Mouse (Mus musculus) limb, embryonic 14.5 days (tissue): Measurements from ENCODE around the gene Plscr3. TPM values are rescaled to one million over a fixed set of nuclear protein-coding genes. Genes with fewer than 3 reads are reported as not detected.

Source experiments
- ATAC-seq: fragments of 200-750 bp; cut with Nextera tagmentation; 2 replicates; pipeline ENCODE4 v1.8.0; 2017; ENCODE audit warnings: low read depth, moderate number of reproducible peaks, moderate TSS enrichment; ENCODE audit not compliant: low FRiP score
- DNase-seq: peaks from one replicate; pipeline ENCODE4 v3.0.0-alpha.2; 2015; ENCODE audit warnings: low spot score
- H3K27ac ChIP-seq: fragments of 300-500 bp; sonication (generic); replicated peaks from 2 replicates; pipeline ENCODE4 v1.5.1; 2014; ENCODE audit warnings: low read depth, mild to moderate bottlenecking, low read length, moderate library complexity, mixed read lengths
- H3K27me3 ChIP-seq: fragments of 300-500 bp; sonication (generic); 2 replicates; pipeline ENCODE4 v1.6.1; 2014; ENCODE audit warnings: low read length, mixed read lengths; ENCODE audit not compliant: control insufficient read depth, insufficient read depth
- H3K36me3 ChIP-seq: fragments of 300-500 bp; sonication (generic); 2 replicates; pipeline ENCODE4 v1.6.1; 2014; ENCODE audit warnings: mild to moderate bottlenecking, low read length, moderate library complexity, mixed read lengths; ENCODE audit not compliant: control insufficient read depth, insufficient read depth
- H3K4me1 ChIP-seq: fragments of 300-500 bp; sonication (generic); 2 replicates; pipeline ENCODE4 v1.6.1; 2014; ENCODE audit warnings: antibody characterized with exemption, low read length, mixed read lengths; ENCODE audit not compliant: control insufficient read depth, insufficient read depth
- H3K4me2 ChIP-seq: fragments of 300-500 bp; sonication (generic); replicated peaks from 2 replicates; pipeline ENCODE4 v1.6.1; 2014; ENCODE audit warnings: low read depth, mild to moderate bottlenecking, low read length, moderate library complexity; ENCODE audit not compliant: severe bottlenecking
- H3K4me3 ChIP-seq: fragments of 300-500 bp; sonication (generic); replicated peaks from 2 replicates; pipeline ENCODE4 v1.5.1; 2014; ENCODE audit warnings: low read length
- H3K9ac ChIP-seq: fragments of 300-500 bp; sonication (generic); 2 replicates; pipeline ENCODE4 v1.6.1; 2014; ENCODE audit warnings: mild to moderate bottlenecking, low read depth, low read length, moderate library complexity; ENCODE audit not compliant: severe bottlenecking
- H3K9me3 ChIP-seq: fragments of 300-500 bp; sonication (generic); 2 replicates; pipeline ENCODE4 v1.6.1; 2016; ENCODE audit warnings: low read length; ENCODE audit not compliant: control insufficient read depth
- POLR2A ChIP-seq: fragments of 200-500 bp; IDR thresholded peaks from 2 replicates; pipeline ENCODE4 v1.8.0; 2012; ENCODE audit warnings: inconsistent platforms, mild to moderate bottlenecking, moderate library complexity, borderline replicate concordance; ENCODE audit not compliant: insufficient read depth, insufficient read length; ENCODE audit errors: extremely low read depth
- WGBS: fragments of 180-500 bp; shearing (Covaris S2); extraction: QIAGEN DNeasy Blood & Tissue Kit; methylation state at CpG from one replicate; pipeline ENCODE4 v1.1.7; 2014; 5-methylcytosine and 5-hydroxymethylcytosine counted together
- polyA plus RNA-seq, 2 experiments: library from polyadenylated mRNA; depleted of rRNA in 1 of 2; stranded (reverse) in 1 of 2; unstranded in 1 of 2; fragments of >200 nt; fragmentation: Nextera tagmentation in 1 of 2; extraction: Ambion mirVana in 1 of 2; gene quantifications; 2 replicates each; pipeline versions ENCODE4 v1.2.1 to v1.2.3; 2012 to 2014

Gene Plscr3
- polyA plus RNA-seq, 2 experiments = 137 to 190 TPM

GRCm38 (mm10) chr11:69870289-69871069, 24.3 kb downstream of the Plscr3 start:
- no peak for ATAC-seq
- Histone ChIP-seq H3K4me1 (no peaks in the 10 kb centered on the region), H3K27ac (no peak overlapping the region), H3K27me3 (no peaks in the 10 kb centered on the region), H3K4me3 (no peak overlapping the region), H3K9ac (no peak overlapping the region), H3K4me2 (no peak overlapping the region), H3K9me3 (no peaks in the 10 kb centered on the region), H3K36me3 (no peaks in the 10 kb centered on the region)
- no peak for DNase-seq
- WGBS = 84% methylated on average over 2 of the region's 2 CpGs
- TF ChIP-seq POLR2A = no peak

GRCm38 (mm10) chr11:69871822-69872221, 25.6 kb downstream of the Plscr3 start:
- H3K4me1 ChIP-seq = peaks cover 5% of the 10 kb centered on the region; the same call in 1 of the 2 replicates
- no peak overlapping the region for H3K27ac ChIP-seq
- no peak overlapping the region for H3K4me3 ChIP-seq
- H3K9ac ChIP-seq = no peak overlapping the region
- no peak for TF ChIP-seq POLR2A
- no peak for ATAC-seq
- no peak for DNase-seq
- no peaks in the 10 kb centered on the region for H3K27me3 ChIP-seq
- no peaks in the 10 kb centered on the region for H3K36me3 ChIP-seq
- no peak overlapping the region for H3K4me2 ChIP-seq
- WGBS = 79% methylated on average over 7 of the region's 7 CpGs
- no peaks in the 10 kb centered on the region for H3K9me3 ChIP-seq

- no peak for TF ChIP-seq POLR2A
- H3K9ac ChIP-seq = no peak overlapping the region
Observed at GRCm38 (mm10) chr11:69872451-69872850, 26.3 kb downstream of the Plscr3 start.

GRCm38 (mm10) chr11:69876186-69876585, 30.0 kb downstream of the Plscr3 start:
- DNase-seq = peak; percentile 58
- TF ChIP-seq POLR2A = no peak
- Histone ChIP-seq H3K4me2 (no peak overlapping the region), H3K27ac (peak overlapping the region; percentile 38), H3K4me1 (peaks cover 22% of the 10 kb centered on the region), H3K9ac (no peak overlapping the region), H3K36me3 (no peaks in the 10 kb centered on the region), H3K9me3 (no peaks in the 10 kb centered on the region), H3K27me3 (no peaks in the 10 kb centered on the region), H3K4me3 (no peak overlapping the region)
- WGBS = 66% methylated on average over 7 of the region's 7 CpGs
- ATAC-seq = no peak

More at GRCm38 (mm10) chr11:69872451-69872850, 26.3 kb downstream of the Plscr3 start:
- H3K36me3 ChIP-seq = no peaks in the 10 kb centered on the region
- H3K27me3 ChIP-seq = no peaks in the 10 kb centered on the region
- H3K4me3 ChIP-seq = no peak overlapping the region
- H3K4me2 ChIP-seq = no peak overlapping the region
- no peak overlapping the region for H3K27ac ChIP-seq
- DNase-seq (no peak), ATAC-seq (no peak)
- peaks cover 7% of the 10 kb centered on the region; the same call in 1 of the 2 replicates for H3K4me1 ChIP-seq
- no peaks in the 10 kb centered on the region for H3K9me3 ChIP-seq
- 75% methylated on average over 4 of the region's 4 CpGs for WGBS

- Histone ChIP-seq H3K9ac (peak overlapping the region; percentile 34), H3K4me2 (peak overlapping the region; percentile 27; the same call in 1 of the 2 replicates), H3K4me1 (peaks cover 26% of the 10 kb centered on the region), H3K27me3 (no peaks in the 10 kb centered on the region), H3K4me3 (peak overlapping the region; percentile 19), H3K9me3 (no peaks in the 10 kb centered on the region), H3K36me3 (no peaks in the 10 kb centered on the region), H3K27ac (0 out of 2 replicates have a peak overlapping the region, but pooled peaks have one; percentile 38)
- DNase-seq = peak; percentile 81
- TF ChIP-seq POLR2A = no peak
- WGBS = 1% methylated on average over 11 of the region's 12 CpGs
- no peak for ATAC-seq
Observed at GRCm38 (mm10) chr11:69876867-69877266, 30.7 kb downstream of the Plscr3 start.
